Mouse (Mus musculus) liver, adult 2 months (tissue): ENCODE measurements around the gene Oser1.

ENCODE experiments used
- CTCF ChIP-seq: fragments of 200-500 bp; IDR thresholded peaks from 2 replicates; pipeline ENCODE4 v1.5.1; 2011; ENCODE audit warnings: low read depth, low read length, control low read depth
- POLR2A ChIP-seq: fragments of 200-500 bp; IDR thresholded peaks from 2 replicates; pipeline ENCODE4 v1.6.1; 2011; ENCODE audit warnings: low read length, control low read depth; ENCODE audit not compliant: insufficient read depth; ENCODE audit errors: extremely low read depth

- TF ChIP-seq POLR2A = no peak
- no peak for TF ChIP-seq CTCF
These were observed 38.8 kb upstream of the Oser1 start for GRCm38 (mm10) chr2:163463251-163463769.
